Mouse (Mus musculus): Measurements from ENCODE around the gene Pllp.

GRCm38 (mm10) chr8:94745476-94746184 lies 49.6 kb upstream of the Pllp start, which contains the start of gene Ccl22:
- no peak for TF ChIP-seq CTCF (IDR thresholded peaks at IDR 0.05; ENCODE audit: low read depth)
- no peak for TF ChIP-seq EP300 (optimal IDR thresholded peaks at IDR 0.05)
